Mouse (Mus musculus) E14TG2a.4 (cell line): ENCODE measurements around the gene Abtb2.

ENCODE experiments used
- H3K27me3 ChIP-seq: 2 replicates; pipeline ENCODE4 v1.6.1; 2014; ENCODE audit warnings: low read length, control low read depth; ENCODE audit not compliant: insufficient read depth
- H3K36me3 ChIP-seq: 2 replicates; pipeline ENCODE4 v1.6.1; 2014; ENCODE audit warnings: low read length, control low read depth; ENCODE audit not compliant: insufficient read depth
- H3K4me1 ChIP-seq: replicated peaks from 2 replicates; pipeline ENCODE4 v1.6.1; 2014; ENCODE audit warnings: low read depth, low read length, control low read depth
- H3K4me3 ChIP-seq: replicated peaks from 2 replicates; pipeline ENCODE4 v1.5.1; 2014; ENCODE audit warnings: mild to moderate bottlenecking, low read length
- H3K9me3 ChIP-seq: 2 replicates; pipeline ENCODE4 v1.6.1; 2014; ENCODE audit warnings: low read length, control low read depth
- CTCF ChIP-seq: conservative IDR thresholded peaks from 2 replicates; pipeline ENCODE4 v1.5.1; 2014; ENCODE audit warnings: low read length
- NANOG ChIP-seq: IDR thresholded peaks from 2 replicates; pipeline ENCODE4 v1.6.1; 2014; ENCODE audit warnings: borderline replicate concordance, low read length, mixed read lengths
- POU5F1 ChIP-seq: IDR thresholded peaks from 2 replicates; pipeline ENCODE4 v1.6.1; 2014; ENCODE audit warnings: low read length, borderline replicate concordance

Gene Abtb2

DNA sequence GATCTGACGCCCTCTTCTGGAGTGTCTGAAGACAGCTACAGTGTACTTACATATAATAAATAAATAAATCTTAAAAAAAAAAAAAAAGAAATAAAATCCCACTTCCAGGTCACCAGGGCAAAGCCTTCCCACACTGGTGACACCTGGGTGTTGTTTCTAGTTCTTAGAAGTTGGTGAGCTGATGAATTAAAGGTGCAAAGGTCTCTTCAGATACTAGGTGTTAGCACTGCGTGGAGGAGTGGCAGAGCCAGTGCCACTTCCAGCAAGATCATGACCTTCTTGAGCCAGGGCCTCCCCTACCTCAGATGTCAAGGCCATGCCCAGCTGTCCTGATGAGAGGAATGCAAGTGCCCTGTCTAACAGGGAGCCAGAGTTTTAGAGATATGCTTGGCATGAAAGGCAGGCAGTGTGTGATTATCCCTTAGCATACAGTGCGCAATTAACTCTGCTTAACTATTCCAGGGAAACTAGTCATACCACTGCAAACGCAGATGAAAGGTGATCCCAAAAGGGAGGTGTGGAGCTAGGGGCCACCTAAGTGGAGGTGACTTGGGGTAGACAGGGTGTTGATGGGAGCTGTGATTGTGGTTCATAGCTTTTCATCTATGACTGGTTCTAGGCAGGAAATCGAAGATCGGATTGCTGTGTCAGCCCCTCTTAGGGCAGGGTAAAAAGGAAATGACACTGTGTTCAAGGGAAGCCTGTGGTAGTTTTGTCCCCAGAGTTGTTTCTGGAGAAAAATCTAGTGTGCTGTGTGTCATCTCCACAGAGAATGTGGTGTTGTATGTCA lies 66.2 kb downstream of the Abtb2 start:
- peaks cover 11% of the 10 kb centered on the region for H3K4me1 ChIP-seq
- H3K4me3 ChIP-seq, result no peak overlapping the region
- TF ChIP-seq NANOG (no peak), CTCF (no peak), POU5F1 (no peak)
- no peaks in the 10 kb centered on the region for H3K36me3 ChIP-seq
- H3K9me3 ChIP-seq, result no peaks in the 10 kb centered on the region
- H3K27me3 ChIP-seq, result no peaks in the 10 kb centered on the region

DNA sequence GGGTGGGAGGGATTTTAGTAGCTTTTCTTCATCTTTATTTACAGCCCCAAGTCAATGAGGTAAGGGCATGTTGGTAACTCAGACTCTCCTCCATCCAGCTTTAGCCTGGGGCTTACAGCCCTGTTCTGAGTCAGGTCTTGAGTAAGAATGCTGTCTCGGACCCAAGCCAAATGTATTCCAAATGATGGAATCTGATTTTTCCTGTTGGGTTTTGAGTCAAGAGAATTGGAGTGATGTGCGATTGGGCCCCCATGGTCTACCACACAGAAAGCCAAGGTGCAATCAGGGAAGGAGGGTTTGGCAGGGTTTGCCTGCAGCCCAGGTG lies 66.8 kb downstream of the Abtb2 start:
- no peaks in the 10 kb centered on the region for H3K9me3 ChIP-seq
- no peaks in the 10 kb centered on the region for H3K27me3 ChIP-seq
- no peak for TF ChIP-seq NANOG
- no peak for TF ChIP-seq CTCF
- no peak for TF ChIP-seq POU5F1
- H3K36me3 ChIP-seq, result no peaks in the 10 kb centered on the region
- peaks cover 11% of the 10 kb centered on the region for H3K4me1 ChIP-seq
- H3K4me3 ChIP-seq, result no peak overlapping the region

DNA sequence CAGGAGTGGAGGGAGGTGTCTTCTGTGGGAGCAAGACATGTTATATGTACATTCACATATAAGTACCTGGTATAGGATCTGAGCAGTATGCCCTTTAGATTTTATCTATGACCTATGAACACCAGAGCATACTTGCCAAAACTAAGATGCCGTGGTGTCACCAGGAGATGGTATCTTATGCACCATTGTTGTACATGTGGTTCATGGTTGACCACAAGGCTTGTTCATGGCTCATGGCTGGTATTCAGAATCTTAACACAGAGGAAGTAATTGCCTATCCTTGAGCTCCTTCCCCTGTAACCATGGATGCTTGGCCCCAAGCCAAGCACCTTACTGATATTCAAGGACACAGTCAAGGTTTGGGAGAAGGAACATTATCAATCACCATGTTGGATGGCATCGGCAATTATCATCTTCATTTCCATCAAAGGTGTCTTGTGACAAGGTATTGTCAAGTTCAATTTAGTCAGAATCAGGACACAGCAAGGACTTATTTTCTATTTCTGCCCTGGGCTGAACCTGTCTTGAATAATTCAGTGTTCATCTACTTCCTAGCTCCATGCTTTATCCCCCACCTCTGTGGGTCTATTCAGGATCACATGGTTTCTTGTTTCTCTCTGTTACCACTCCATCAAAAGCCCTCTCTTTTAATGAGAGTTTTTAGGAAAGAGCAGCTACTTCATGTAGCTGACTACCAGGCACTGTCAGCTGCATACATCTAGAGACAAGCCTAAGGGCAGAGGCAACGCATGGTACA lies 69.8 kb downstream of the Abtb2 start:
- no peak overlapping the region for H3K4me3 ChIP-seq
- TF ChIP-seq POU5F1 (no peak), NANOG (no peak), CTCF (no peak)
- no peaks in the 10 kb centered on the region for H3K4me1 ChIP-seq
- no peaks in the 10 kb centered on the region for H3K36me3 ChIP-seq
- H3K27me3 ChIP-seq, result no peaks in the 10 kb centered on the region
- no peaks in the 10 kb centered on the region for H3K9me3 ChIP-seq

DNA sequence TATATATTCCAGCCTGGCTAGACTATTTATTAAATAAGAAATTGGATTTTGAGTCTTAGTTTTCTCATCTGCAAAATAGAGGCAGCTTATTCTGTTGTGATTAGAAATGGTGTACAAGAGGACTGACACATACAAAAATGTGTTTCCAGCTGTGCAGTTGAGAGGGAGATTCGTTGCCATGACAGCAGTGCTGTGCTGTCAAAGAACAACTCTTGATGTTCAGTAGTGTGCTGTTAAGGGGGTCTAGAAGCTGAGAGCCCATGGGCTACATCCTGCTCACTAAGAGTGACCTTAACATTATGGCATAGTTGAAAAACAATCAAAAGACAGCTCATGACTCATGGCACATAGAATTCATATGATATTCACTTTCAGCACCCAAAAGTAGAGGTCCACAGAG lies 71.3 kb downstream of the Abtb2 start:
- no peaks in the 10 kb centered on the region for H3K27me3 ChIP-seq
- H3K36me3 ChIP-seq, result no peaks in the 10 kb centered on the region
- H3K9me3 ChIP-seq, result no peaks in the 10 kb centered on the region
- no peaks in the 10 kb centered on the region for H3K4me1 ChIP-seq
- H3K4me3 ChIP-seq, result no peak overlapping the region
- TF ChIP-seq NANOG (no peak), CTCF (no peak), POU5F1 (no peak)

DNA sequence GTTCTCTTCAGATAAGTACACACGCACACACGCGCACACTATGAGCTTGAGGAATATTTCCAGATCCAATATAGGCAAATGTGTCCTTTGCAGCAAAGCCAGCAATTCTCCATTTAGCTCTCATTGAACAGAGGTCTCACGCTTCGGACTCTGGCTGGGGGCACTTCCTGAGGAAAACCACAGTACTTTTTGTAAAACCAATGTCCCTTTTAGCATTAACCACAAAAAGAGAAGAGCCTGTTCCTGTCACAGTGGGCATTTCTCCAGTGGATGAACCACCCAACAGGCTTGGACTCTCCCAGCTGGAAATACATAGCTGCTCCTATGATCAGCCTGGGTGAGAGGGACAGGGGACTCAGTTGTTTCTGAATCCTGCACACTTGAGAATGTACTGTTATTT lies 71.8 kb downstream of the Abtb2 start:
- no peaks in the 10 kb centered on the region for H3K27me3 ChIP-seq
- no peaks in the 10 kb centered on the region for H3K4me1 ChIP-seq
- no peaks in the 10 kb centered on the region for H3K36me3 ChIP-seq
- no peak for TF ChIP-seq POU5F1
- TF ChIP-seq NANOG, result no peak
- TF ChIP-seq CTCF, result no peak
- no peak overlapping the region for H3K4me3 ChIP-seq
- H3K9me3 ChIP-seq, result no peaks in the 10 kb centered on the region

DNA sequence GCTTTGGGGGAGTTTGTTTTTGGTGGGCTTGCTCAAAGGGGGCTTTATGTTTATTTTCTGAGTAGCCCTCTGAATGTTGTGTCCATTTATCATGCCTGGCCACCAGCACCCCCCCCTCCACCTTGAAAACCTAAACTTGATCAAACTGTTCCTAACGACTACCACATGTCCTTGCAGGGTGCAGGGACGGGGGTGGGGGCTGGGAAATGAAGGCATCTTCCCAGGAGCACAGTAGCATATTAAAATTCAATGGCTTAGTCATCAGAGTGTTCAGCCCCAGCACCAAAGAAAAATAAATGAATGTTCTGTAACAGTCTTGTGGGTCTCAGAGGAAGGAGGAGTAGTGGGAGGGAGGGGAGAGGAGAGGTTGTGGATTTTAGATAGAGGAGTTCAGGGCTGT lies 73.6 kb downstream of the Abtb2 start:
- no peaks in the 10 kb centered on the region for H3K27me3 ChIP-seq
- no peaks in the 10 kb centered on the region for H3K9me3 ChIP-seq
- no peaks in the 10 kb centered on the region for H3K4me1 ChIP-seq
- no peak overlapping the region for H3K4me3 ChIP-seq
- H3K36me3 ChIP-seq, result no peaks in the 10 kb centered on the region
- TF ChIP-seq NANOG, result no peak
- TF ChIP-seq CTCF, result no peak
- no peak for TF ChIP-seq POU5F1

DNA sequence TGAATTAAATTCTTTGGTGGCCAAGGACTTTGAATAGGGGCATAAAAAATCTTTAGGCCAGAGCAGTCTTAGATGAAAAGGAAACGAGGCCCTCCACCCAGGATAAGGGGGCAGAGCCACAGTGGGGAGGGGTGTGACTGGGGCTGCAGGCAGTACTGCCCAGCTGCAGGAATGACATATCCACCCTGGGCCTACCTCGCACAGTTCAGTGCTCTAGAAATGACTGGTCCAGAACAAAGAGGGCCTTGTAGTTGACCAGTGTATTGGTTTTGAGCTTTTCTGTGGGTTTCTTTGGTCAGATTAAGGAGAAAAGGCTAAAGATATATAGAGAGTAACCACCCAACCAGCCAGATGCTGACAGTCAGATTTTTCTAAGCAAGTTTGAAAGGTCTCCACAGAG lies 74.8 kb downstream of the Abtb2 start:
- TF ChIP-seq CTCF, result no peak
- TF ChIP-seq POU5F1, result no peak
- no peak for TF ChIP-seq NANOG
- H3K9me3 ChIP-seq, result no peaks in the 10 kb centered on the region

DNA sequence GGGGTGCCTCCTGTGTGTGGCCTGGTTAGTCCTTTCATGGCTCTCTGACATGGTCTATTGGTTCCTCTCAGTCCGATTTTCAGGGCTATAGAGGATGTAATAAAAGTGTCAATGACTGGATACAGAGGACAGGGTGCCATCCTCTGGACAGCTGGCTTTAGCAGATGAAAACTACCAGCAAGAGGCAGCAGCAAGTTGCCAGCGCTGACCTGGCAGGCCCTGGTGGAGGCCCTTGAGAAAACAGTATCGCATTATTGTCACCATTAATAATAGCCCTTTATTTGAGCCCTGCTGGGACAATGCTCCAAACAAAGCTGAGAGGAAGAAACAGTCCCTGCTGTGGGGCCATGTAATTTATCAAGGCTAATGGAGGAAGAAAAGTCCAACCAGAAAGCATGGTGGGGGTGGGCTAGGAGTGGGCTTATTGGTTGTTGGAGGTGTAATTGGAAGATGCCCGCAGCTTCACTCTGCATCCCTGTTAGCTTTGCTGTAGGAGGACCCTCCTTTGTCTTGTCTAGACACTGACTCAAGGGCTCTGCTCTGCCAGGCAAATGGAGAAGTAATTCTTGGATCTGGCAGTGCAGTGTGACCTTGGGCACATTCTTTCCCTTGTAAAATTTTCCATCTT lies 77.6 kb downstream of the Abtb2 start:
- Histone ChIP-seq H3K27me3 (no peaks in the 10 kb centered on the region), H3K9me3 (no peaks in the 10 kb centered on the region), H3K36me3 (no peaks in the 10 kb centered on the region), H3K4me1 (no peaks in the 10 kb centered on the region), H3K4me3 (no peak overlapping the region)
- TF ChIP-seq NANOG, result no peak
- TF ChIP-seq CTCF, result no peak
- TF ChIP-seq POU5F1, result no peak

More for the DNA sequence above, 74.8 kb downstream of the Abtb2 start:
- Histone ChIP-seq H3K36me3 (no peaks in the 10 kb centered on the region), H3K4me3 (no peak overlapping the region), H3K4me1 (no peaks in the 10 kb centered on the region), H3K27me3 (no peaks in the 10 kb centered on the region)

DNA sequence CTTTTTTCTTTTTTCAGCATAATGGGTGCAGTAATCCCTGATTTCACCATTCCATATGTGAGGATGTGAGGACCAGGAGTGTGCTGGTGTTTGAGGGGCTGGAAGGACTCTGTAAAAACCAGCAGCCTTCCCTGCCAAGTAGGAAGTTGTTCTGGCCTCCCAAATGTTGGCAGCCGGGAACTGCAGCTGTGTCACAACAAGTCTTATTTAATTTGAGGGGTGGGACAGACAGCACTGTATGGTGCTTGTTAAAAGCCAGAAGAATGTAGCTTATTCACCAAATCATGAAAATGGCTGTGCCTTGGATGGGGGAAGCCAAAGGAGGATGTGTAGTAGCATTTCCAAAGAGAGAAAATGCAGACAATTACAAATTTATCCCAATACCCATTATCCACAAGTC lies 78.3 kb downstream of the Abtb2 start:
- no peaks in the 10 kb centered on the region for H3K27me3 ChIP-seq
- H3K36me3 ChIP-seq, result no peaks in the 10 kb centered on the region
- no peak overlapping the region for H3K4me3 ChIP-seq
- no peaks in the 10 kb centered on the region for H3K9me3 ChIP-seq
- no peaks in the 10 kb centered on the region for H3K4me1 ChIP-seq
- TF ChIP-seq POU5F1 (no peak), CTCF (no peak), NANOG (no peak)
